Mouse (Mus musculus): ENCODE measurements around the gene Rad52. TPM values are rescaled to one million over a fixed set of nuclear protein-coding genes. Genes with fewer than 3 reads are reported as not detected.

Gene Rad52
- total RNA-seq, 2 experiments from 2014 or later = 31.4 to 40.8 TPM

Other genes starting within 250 kb of the Rad52 start
- 10 to 100 TPM; 56.8 to 64.6 TPM for gene Erc1, start 54.5 kb upstream of the Rad52 start, total RNA-seq (2021)
- 100 to 1,000 TPM; 158 to 195 TPM for gene Wnk1, start 136.0 kb downstream of the Rad52 start, total RNA-seq (2021)
- 1 to 10 TPM; 2.3 to 2.9 TPM for gene Ninj2, start 190.7 kb downstream of the Rad52 start, total RNA-seq (2021)